Mouse (Mus musculus) layer of hippocampus, adult 9-11 months (tissue): ENCODE data around the gene Pm20d1.

Experiments used
- DNase-seq: peaks from one replicate; pipeline ENCODE4 v3.0.0; 2022

Gene Pm20d1

GRCm38 (mm10) chr1:131797202-131797909, at the start of gene Pm20d1:
TSS of gene Pm20d1 (plus strand) at chr1:131797381.
- DNase-seq = peak; percentile 19

GRCm38 (mm10) chr1:131747761-131748160, 49.4 kb upstream of the Pm20d1 start:
- no peak for DNase-seq

- DNase-seq = no peak
Measured at GRCm38 (mm10) chr1:131748636-131749035, 48.5 kb upstream of the Pm20d1 start.

GRCm38 (mm10) chr1:131749706-131750545, 47.3 kb upstream of the Pm20d1 start:
- no peak for DNase-seq

GRCm38 (mm10) chr1:131751181-131751890, 45.8 kb upstream of the Pm20d1 start:
- no peak for DNase-seq

GRCm38 (mm10) chr1:131751891-131752311, 45.3 kb upstream of the Pm20d1 start:
- DNase-seq = peak; percentile 32

GRCm38 (mm10) chr1:131754212-131754829, 42.9 kb upstream of the Pm20d1 start:
- DNase-seq = no peak

GRCm38 (mm10) chr1:131754916-131755315, 42.3 kb upstream of the Pm20d1 start:
- DNase-seq = peak; percentile 65

GRCm38 (mm10) chr1:131757211-131757610, 40.0 kb upstream of the Pm20d1 start:
- DNase-seq = no peak

GRCm38 (mm10) chr1:131758796-131759195, 38.4 kb upstream of the Pm20d1 start:
- no peak for DNase-seq

- no peak for DNase-seq
Measured at GRCm38 (mm10) chr1:131759667-131760427, 37.3 kb upstream of the Pm20d1 start.

GRCm38 (mm10) chr1:131760428-131760820, 36.8 kb upstream of the Pm20d1 start:
- no peak for DNase-seq

- no peak for DNase-seq
Measured at GRCm38 (mm10) chr1:131761079-131761831, 35.9 kb upstream of the Pm20d1 start.

- DNase-seq = no peak
Measured at GRCm38 (mm10) chr1:131763683-131764082, 33.5 kb upstream of the Pm20d1 start.

- DNase-seq = no peak
Measured at GRCm38 (mm10) chr1:131764581-131765338, 32.4 kb upstream of the Pm20d1 start.

- DNase-seq = peak; percentile 72
Measured at GRCm38 (mm10) chr1:131765357-131766001, 31.7 kb upstream of the Pm20d1 start.

- no peak for DNase-seq
Measured at GRCm38 (mm10) chr1:131769296-131769695, 27.9 kb upstream of the Pm20d1 start.

- peak; percentile 89 for DNase-seq
Measured at GRCm38 (mm10) chr1:131770656-131771055, 26.5 kb upstream of the Pm20d1 start.

- no peak for DNase-seq
Measured at GRCm38 (mm10) chr1:131771440-131771839, 25.7 kb upstream of the Pm20d1 start.

GRCm38 (mm10) chr1:131794591-131794990, 2.6 kb upstream of the Pm20d1 start:
- DNase-seq = no peak
